Mouse (Mus musculus) monocyte, adult 59 days (primary cell): Measurements from ENCODE around the gene Rpusd3. TPM values are rescaled to one million over a fixed set of nuclear protein-coding genes. Genes with fewer than 3 reads are reported as not detected.

ENCODE experiments used
- total RNA-seq, 2 experiments: library from RNA; stranded (reverse); gene quantifications; one replicate each; pipeline ENCODE4 v1.2.4; 2023

Rpusd3 gene
- 1 to 10 TPM; 1.6 to 1.9 TPM for total RNA-seq

GRCm38 (mm10) chr6:113419199-113419587, at the start of gene Rpusd3:
Gene Rpusd3, minus strand, starts transcription at chr6:113419340.

DNA sequence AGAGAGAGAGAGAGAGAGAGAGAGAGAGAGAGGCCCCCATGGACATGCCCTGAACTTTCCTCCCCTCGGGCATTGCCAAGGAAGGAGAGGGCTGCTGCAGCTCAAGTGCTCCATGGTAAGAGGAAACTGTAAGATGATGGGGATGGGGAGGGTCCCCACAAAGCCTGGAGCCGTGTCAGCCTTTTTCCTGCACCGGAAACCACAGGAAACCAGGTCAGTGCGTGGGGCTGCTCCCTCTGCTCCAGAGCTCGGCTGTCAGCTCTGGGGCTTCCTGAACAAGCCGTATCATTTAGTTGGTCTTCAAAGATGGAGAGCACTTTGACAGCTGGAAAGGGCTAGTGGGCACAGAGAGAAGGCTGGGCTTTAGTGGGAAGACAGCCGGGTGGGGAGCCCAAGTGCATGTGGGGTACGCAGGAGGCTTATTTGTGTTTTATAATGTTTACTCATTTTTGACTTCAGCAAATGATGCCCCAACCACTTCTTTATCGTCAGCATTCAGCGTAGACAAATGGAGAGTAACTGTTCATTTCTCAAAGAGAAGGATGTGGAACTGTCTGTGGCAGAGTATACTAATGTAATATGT, 38.9 kb upstream of the Rpusd3 start, which contains the start of gene Il17re:
Gene Il17re (plus strand): TSS at position 533 of the 583 bp plus-strand sequence.

GRCm38 (mm10) chr6:113442442-113443090, 23.4 kb upstream of the Rpusd3 start, which contains the start of gene Jagn1:
Gene Jagn1, plus strand, starts transcription at chr6:113442569.

DNA sequence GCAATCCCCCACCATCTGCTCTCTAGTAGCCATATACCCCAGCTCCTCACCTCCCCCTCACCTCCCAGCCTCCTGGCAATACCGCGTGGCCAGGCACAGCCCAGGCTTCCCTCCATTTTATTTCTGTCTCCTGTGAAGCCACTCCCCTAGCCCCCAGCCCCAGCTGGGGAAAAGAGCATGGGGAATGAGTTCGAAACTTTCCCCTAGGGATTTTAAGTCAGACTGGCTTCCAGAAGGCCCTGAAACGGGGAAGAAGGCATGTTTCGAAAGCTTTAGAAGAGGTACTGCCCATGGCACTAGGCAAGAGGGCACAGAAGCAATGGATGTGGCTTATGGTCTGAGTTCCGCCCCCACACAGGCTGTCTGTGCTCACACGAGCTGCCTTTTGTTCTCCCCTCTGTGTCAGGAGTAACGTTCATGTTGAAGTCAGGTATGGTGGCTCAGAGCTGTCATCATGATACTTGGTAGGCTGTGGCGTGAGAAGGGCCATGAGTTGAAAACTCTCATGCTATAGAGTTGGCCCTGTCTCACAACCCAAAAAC, 16.6 kb upstream of the Rpusd3 start, which contains the start of gene Cidec:
Gene Cidec (minus strand): TSS at position 97 of the 542 bp plus-strand sequence.

DNA sequence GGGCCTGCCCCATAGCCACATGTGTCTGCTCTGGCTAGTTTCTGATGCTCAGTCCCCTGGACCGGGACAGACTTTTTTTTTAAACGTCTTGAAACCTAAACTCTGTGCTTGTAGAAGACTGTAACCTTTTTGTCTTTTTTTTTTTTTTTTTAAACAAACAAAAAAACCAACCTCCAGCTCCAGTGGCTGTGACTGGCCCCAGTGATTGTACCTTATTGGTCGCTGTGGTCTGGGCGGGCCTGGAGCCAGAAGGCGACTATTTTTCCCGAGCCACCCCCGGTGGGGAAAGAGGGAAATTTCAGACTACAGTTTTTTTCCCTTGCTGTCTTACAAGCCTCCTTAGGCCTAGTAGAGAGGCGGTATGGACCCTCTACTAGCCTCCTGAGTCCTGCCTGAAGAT, 30.2 kb downstream of the Rpusd3 start, which contains the start of gene Ttll3:
Gene Ttll3 (plus strand): TSS at position 301 of the 400 bp plus-strand sequence.

GRCm38 (mm10) chr6:113377496-113378385, 41.4 kb downstream of the Rpusd3 start, which contains the start of the genes Tada3 and Arpc4:
Gene Tada3, minus strand, starts transcription at chr6:113377883.
Gene Arpc4, plus strand, starts transcription at chr6:113378115.

Other genes starting within 250 kb of the Rpusd3 start
- gene Lhfpl4, start 224.0 kb downstream of the Rpusd3 start, total RNA-seq: under 1 TPM; 0.34 to 0.58 TPM
- gene Mtmr14, start 181.5 kb downstream of the Rpusd3 start, total RNA-seq: 10 to 100 TPM; 60.8 to 64.8 TPM
- 1 to 10 TPM; 2.2 to 2.4 TPM for gene Cpne9, start 137.0 kb downstream of the Rpusd3 start, total RNA-seq
- gene Brpf1, start 112.2 kb downstream of the Rpusd3 start, total RNA-seq: 100 to 1,000 TPM; 146 to 150 TPM
- gene Ogg1, start 92.4 kb downstream of the Rpusd3 start, total RNA-seq: 10 to 100 TPM; 13.3 to 15.0 TPM
- gene Camk1, start 75.4 kb downstream of the Rpusd3 start, total RNA-seq: 10 to 100 TPM; 54.0 to 54.8 TPM
- 10 to 100 TPM; 23.0 to 23.8 TPM for gene Tada3, start 41.5 kb downstream of the Rpusd3 start, total RNA-seq
- gene Arpc4, start 41.2 kb downstream of the Rpusd3 start, total RNA-seq: 100 to 1,000 TPM; 479 to 494 TPM
- gene Ttll3, start 30.1 kb downstream of the Rpusd3 start, total RNA-seq: 10 to 100 TPM; 47.8 to 48.0 TPM
- gene Cidec, start 16.4 kb upstream of the Rpusd3 start, total RNA-seq: not detected
- 10 to 100 TPM; 19.0 to 19.3 TPM for gene Jagn1, start 23.2 kb upstream of the Rpusd3 start, total RNA-seq
- 1 to 10 TPM in 1 of 2 experiments, under 1 TPM in 1; 0.68 to 1.2 TPM for gene Il17re, start 39.1 kb upstream of the Rpusd3 start, total RNA-seq
- gene Il17rc, start 52.1 kb upstream of the Rpusd3 start, total RNA-seq: 1 to 10 TPM in 1 of 2 experiments, under 1 TPM in 1; 0.81 to 2.6 TPM
- 10 to 100 TPM in 1 of 2 experiments, 1 to 10 TPM in 1; 7.7 to 10.1 TPM for gene Creld1, start 64.0 kb upstream of the Rpusd3 start, total RNA-seq
- under 1 TPM in 1 of 2 experiments, not detected in 1; 0.24 TPM for gene Prrt3, start 82.6 kb upstream of the Rpusd3 start, total RNA-seq
- gene Emc3, start 112.3 kb upstream of the Rpusd3 start, total RNA-seq: 10 to 100 TPM; 63.3 to 67.2 TPM
- gene Fancd2, start 112.3 kb upstream of the Rpusd3 start, total RNA-seq: 1 to 10 TPM in 1 of 2 experiments, under 1 TPM in 1; 0.58 to 1.4 TPM
- not detected for gene Fancd2os, start 181.4 kb upstream of the Rpusd3 start, total RNA-seq
- gene Brk1, start 185.4 kb upstream of the Rpusd3 start, total RNA-seq: 100 to 1,000 TPM; 186 to 199 TPM
- gene Vhl, start 204.6 kb upstream of the Rpusd3 start, total RNA-seq: 10 to 100 TPM; 25.7 to 32.5 TPM
- 100 to 1,000 TPM; 168 to 234 TPM for gene Irak2, start 219.1 kb upstream of the Rpusd3 start, total RNA-seq